Mouse (Mus musculus) hindbrain, postnatal 0 days (tissue): ENCODE results near the gene Gspt1. TPM values are rescaled to one million over a fixed set of nuclear protein-coding genes. Genes with fewer than 3 reads are reported as not detected.

Experiments
- ATAC-seq: fragments of 200-750 bp; cut with Nextera tagmentation; 2 replicates; pipeline ENCODE4 v1.8.0; 2017; ENCODE audit warnings: mild to moderate bottlenecking, moderate TSS enrichment, moderate library complexity
- DNase-seq: peaks from one replicate; pipeline ENCODE4 v3.0.0-alpha.2; 2015; ENCODE audit warnings: low spot score
- H3K27ac ChIP-seq: fragments of 300-500 bp; sonication (generic); 2 replicates; pipeline ENCODE4 v1.5.1; 2014; ENCODE audit warnings: mild to moderate bottlenecking
- H3K27me3 ChIP-seq: fragments of 300-500 bp; sonication (generic); 2 replicates; pipeline ENCODE4 v1.6.1; 2014; ENCODE audit warnings: low read length, mixed read lengths; ENCODE audit not compliant: insufficient read depth
- H3K36me3 ChIP-seq: fragments of 300-500 bp; sonication (generic); 2 replicates; pipeline ENCODE4 v1.6.1; 2014; ENCODE audit warnings: low read length, mixed read lengths; ENCODE audit not compliant: insufficient read depth
- H3K4me1 ChIP-seq: fragments of 300-500 bp; sonication (generic); 2 replicates; pipeline ENCODE4 v1.6.1; 2014; ENCODE audit warnings: antibody characterized with exemption, low read length, mixed read lengths; ENCODE audit not compliant: insufficient read depth
- H3K4me2 ChIP-seq: fragments of 300-500 bp; sonication (generic); 2 replicates; pipeline ENCODE4 v1.6.1; 2014; ENCODE audit warnings: low read depth, mild to moderate bottlenecking, low read length, moderate library complexity, mixed read lengths
- H3K4me3 ChIP-seq: fragments of 300-500 bp; sonication (generic); 2 replicates; pipeline ENCODE4 v1.5.1; 2014; ENCODE audit warnings: low read length
- H3K9ac ChIP-seq: fragments of 300-500 bp; sonication (generic); replicated peaks from 2 replicates; pipeline ENCODE4 v1.6.1; 2014; ENCODE audit warnings: mild to moderate bottlenecking, low read length, moderate library complexity, mixed read lengths
- H3K9me3 ChIP-seq: fragments of 300-500 bp; sonication (generic); 2 replicates; pipeline ENCODE4 v1.6.1; 2016; ENCODE audit warnings: low read length, mixed read lengths
- CTCF ChIP-seq: IDR thresholded peaks from 2 replicates; pipeline ENCODE4 v1.5.1; 2016; ENCODE audit warnings: antibody characterized with exemption, control low read depth, low read depth
- WGBS: fragments of 180-500 bp; shearing (Covaris S2); extraction: QIAGEN DNeasy Blood & Tissue Kit; methylation state at CpG from one replicate; pipeline ENCODE4 v1.1.7; 2014; 5-methylcytosine and 5-hydroxymethylcytosine counted together
- microRNA counts: library from miRNA; unstranded; fragments of <30 nt; microRNA quantifications from one replicate; lab custom pipeline; 2015
- microRNA-seq, 2 experiments: library from miRNA; unstranded; fragments of <30 nt; microRNA quantifications; one replicate each; pipeline ENCODE4; 2016
- polyA plus RNA-seq: library from polyadenylated mRNA; unstranded; fragments of >200 nt; fragmentation: Nextera tagmentation; extraction: Ambion mirVana; gene quantifications from 2 replicates; pipeline ENCODE4 v1.2.1, GENCODE M21; 2015
- total RNA-seq: library from RNA; depleted of rRNA; stranded (reverse); fragments of >200 nt; gene quantifications from 2 replicates; pipeline ENCODE4 v1.2.3, GENCODE M21; 2014; rRNA removed

The Gspt1 gene
- total and polyA plus RNA-seq, 2 experiments from 2014 or later = 45.2 to 51.6 TPM

GRCm38 (mm10) chr16:11175100-11175488 lies 79.0 kb downstream of the Gspt1 start:
- H3K4me2 ChIP-seq = peak overlapping the region; percentile 86
- DNase-seq = no peak

GRCm38 (mm10) chr16:11174671-11175081 lies 79.4 kb downstream of the Gspt1 start:
- peak; percentile 80 for DNase-seq
- H3K4me1 ChIP-seq = 0 out of 2 replicates have a peak, but pooled peaks cover 4% of the 10 kb centered on the region
- peak overlapping the region; percentile 89 for H3K4me3 ChIP-seq
- no peaks in the 10 kb centered on the region for H3K9me3 ChIP-seq
- peak overlapping the region; percentile 86 for H3K4me2 ChIP-seq
- peak; percentile 71 for TF ChIP-seq CTCF
- peak overlapping the region; percentile 76; the same call in 1 of the 2 replicates for H3K9ac ChIP-seq
- no peaks in the 10 kb centered on the region for H3K36me3 ChIP-seq
- H3K27me3 ChIP-seq = no peaks in the 10 kb centered on the region
- no peak; the same call in 1 of the 2 replicates for ATAC-seq
- 7% methylated on average over 10 of the region's 10 CpGs for WGBS
- H3K27ac ChIP-seq = peak overlapping the region; percentile 90

More at GRCm38 (mm10) chr16:11175100-11175488, 79.0 kb downstream of the Gspt1 start:
- Histone ChIP-seq H3K36me3 (no peaks in the 10 kb centered on the region), H3K4me3 (peak overlapping the region; percentile 89), H3K27me3 (no peaks in the 10 kb centered on the region), H3K9me3 (no peaks in the 10 kb centered on the region), H3K4me1 (0 out of 2 replicates have a peak, but pooled peaks cover 4% of the 10 kb centered on the region), H3K9ac (peak overlapping the region; percentile 76), H3K27ac (peak overlapping the region; percentile 90)
- 5% methylated on average over 9 of the region's 9 CpGs for WGBS
- TF ChIP-seq CTCF = no peak
- ATAC-seq = no peak

GRCm38 (mm10) chr16:11171679-11172078 lies 82.4 kb downstream of the Gspt1 start:
- no peaks in the 10 kb centered on the region for H3K9me3 ChIP-seq
- H3K4me3 ChIP-seq = no peak overlapping the region
- no peak for TF ChIP-seq CTCF
- no peak for ATAC-seq
- no peaks in the 10 kb centered on the region for H3K27me3 ChIP-seq
- no peak for DNase-seq
- 0 out of 2 replicates have a peak, but pooled peaks cover 4% of the 10 kb centered on the region for H3K4me1 ChIP-seq
- H3K9ac ChIP-seq = no peak overlapping the region
- WGBS = 96% methylated on average over 6 of the region's 6 CpGs
- H3K27ac ChIP-seq = no peak overlapping the region
- H3K4me2 ChIP-seq = no peak overlapping the region
- H3K36me3 ChIP-seq = no peaks in the 10 kb centered on the region

MicroRNAs encoded within 50 kb of the gene (microRNA counts, 519-probe panel; counts per million panel counts)
- not detected for microRNA mmu-miR-1945 (lab: Ali Mortazavi, UCI)

Small RNAs within 50 kb of the gene (microRNA-seq; reads per million reads assigned to microRNA genes)
- 2.8 to 3.6 reads per million in 2 experiments for gene Mir1945

Other genes with a start within 250 kb of the Gspt1 start
- gene Snn, start 193.4 kb downstream of the Gspt1 start, total RNA-seq = 241 and 273 TPM in 2 replicates
- 116 and 123 TPM in 2 replicates for gene Snn, start 193.4 kb downstream of the Gspt1 start, polyA plus RNA-seq
- gene Litaf, start 188.2 kb downstream of the Gspt1 start, total RNA-seq = 23.9 and 31.6 TPM in 2 replicates
- 28.2 and 31.1 TPM in 2 replicates for gene Litaf, start 188.2 kb downstream of the Gspt1 start, polyA plus RNA-seq
- 43.7 and 44.1 TPM in 2 replicates for gene Txndc11, start 119.7 kb downstream of the Gspt1 start, total RNA-seq
- 25.2 and 29.0 TPM in 2 replicates for gene Txndc11, start 119.7 kb downstream of the Gspt1 start, polyA plus RNA-seq
- gene Zc3h7a, start 77.9 kb downstream of the Gspt1 start, total RNA-seq = 49.6 and 62.4 TPM in 2 replicates
- gene Zc3h7a, start 77.9 kb downstream of the Gspt1 start, polyA plus RNA-seq = 42.3 and 42.8 TPM in 2 replicates
- 36.0 and 47.4 TPM in 2 replicates for gene Rsl1d1, start 51.0 kb downstream of the Gspt1 start, total RNA-seq
- 133 TPM in 2 replicates for gene Rsl1d1, start 51.0 kb downstream of the Gspt1 start, polyA plus RNA-seq
- gene Tnfrsf17, start 59.5 kb upstream of the Gspt1 start, total RNA-seq = 0.42 and 0.54 TPM in 2 replicates
- gene Tnfrsf17, start 59.5 kb upstream of the Gspt1 start, polyA plus RNA-seq = not detected in 2 replicates
- 18.7 and 19.5 TPM in 2 replicates for gene Snx29, start 68.6 kb upstream of the Gspt1 start, total RNA-seq
- gene Snx29, start 68.6 kb upstream of the Gspt1 start, polyA plus RNA-seq = 8.2 and 8.4 TPM in 2 replicates